ENCODE assay signal across 17 mouse cellular contexts in the genomic region with DNA sequence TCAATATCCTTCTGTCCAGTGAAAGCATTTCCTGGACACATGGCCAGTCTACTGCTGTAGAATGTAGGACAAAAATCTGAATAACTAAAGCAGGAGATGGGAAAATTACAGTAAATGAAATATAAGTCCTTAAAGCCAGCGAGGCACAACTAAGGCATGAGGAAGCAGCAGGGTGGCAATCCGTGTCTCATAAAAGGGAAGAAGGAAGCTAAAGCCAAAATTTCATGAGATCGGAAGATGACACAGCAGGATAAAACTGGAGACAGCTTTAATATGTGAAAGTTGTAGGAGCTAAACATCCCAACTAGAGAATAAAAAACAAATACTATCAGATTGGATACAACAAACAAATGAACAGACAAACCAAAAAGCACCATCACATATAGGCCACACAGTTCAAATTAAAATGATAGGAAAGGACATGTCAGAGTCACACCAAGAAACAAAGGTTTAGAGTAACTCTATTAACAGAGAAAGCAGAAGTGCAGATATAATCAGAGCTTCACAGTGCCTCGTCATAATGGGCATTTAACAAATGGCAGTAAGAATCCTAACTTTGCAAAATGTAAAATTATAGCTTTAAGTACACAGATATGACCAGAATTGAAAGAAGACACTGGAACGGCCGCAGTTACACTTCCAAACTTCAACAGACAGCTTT.
"Had no signal": no experiment of that assay in that cellular context is flagged by ENCODE, and none has a peak within 500 bp of the region (broad histone marks: within the 10 kb centered on the region; RNA-seq: fewer than 3 reads in every experiment).

No protein-coding gene starts in this region.

- H3K36me3 ChIP-seq: limb, embryonic 12.5 days; liver, embryonic 13.5 days; lung, embryonic 15.5 days; midbrain, embryonic 15.5 days; neural tube, embryonic 12.5 days; stomach, embryonic 15.5 days had no signal

- H3K4me1 ChIP-seq: limb, embryonic 12.5 days; midbrain, embryonic 15.5 days; neural tube, embryonic 12.5 days; stomach, embryonic 15.5 days had no signal

- DNase-seq: kidney, adult 8-10 months; kidney, postnatal 25 days; layer of hippocampus, adult 9-11 months; layer of hippocampus, postnatal 36 days; liver; liver, embryonic 13.5 days; liver, postnatal 0 days; lung, postnatal 14 days; retina, postnatal 1 day; thymus, adult 2 months; thymus, postnatal 25 days had no signal

- H3K9me3 ChIP-seq: limb, embryonic 12.5 days; liver, embryonic 13.5 days; lung, embryonic 15.5 days; midbrain, embryonic 15.5 days; neural tube, embryonic 12.5 days; stomach, embryonic 15.5 days had no signal

- H3K4me2 ChIP-seq: limb, embryonic 12.5 days; liver, embryonic 13.5 days; lung, embryonic 15.5 days; midbrain, embryonic 11.5 days; midbrain, embryonic 15.5 days; neural tube, embryonic 12.5 days; stomach, embryonic 15.5 days had no signal

- H3K27ac ChIP-seq: limb, embryonic 12.5 days; liver, embryonic 13.5 days; lung, embryonic 15.5 days; midbrain, embryonic 15.5 days; neural tube, embryonic 12.5 days; stomach, embryonic 15.5 days had no signal

- H3K27me3 ChIP-seq: limb, embryonic 12.5 days; liver, embryonic 13.5 days; lung, embryonic 15.5 days; midbrain, embryonic 15.5 days; neural tube, embryonic 12.5 days; stomach, embryonic 15.5 days had no signal

- H3K4me3 ChIP-seq: limb, embryonic 12.5 days; liver, embryonic 13.5 days; lung, embryonic 15.5 days; midbrain, embryonic 15.5 days; neural tube, embryonic 12.5 days; stomach, embryonic 15.5 days had no signal

- H3K9ac ChIP-seq: limb, embryonic 12.5 days; liver, embryonic 13.5 days; liver, postnatal 0 days; lung, embryonic 15.5 days; midbrain, embryonic 15.5 days; neural tube, embryonic 12.5 days; stomach, embryonic 15.5 days had no signal

- ATAC-seq: liver, postnatal 0 days; midbrain, embryonic 15.5 days had no signal
